Mouse (Mus musculus) limb, embryonic 14.5 days (tissue): ENCODE results near the gene Dnah5. TPM values are rescaled to one million over a fixed set of nuclear protein-coding genes. Genes with fewer than 3 reads are reported as not detected.

Experiments
- ATAC-seq: fragments of 200-750 bp; cut with Nextera tagmentation; 2 replicates; pipeline ENCODE4 v1.8.0; 2017; ENCODE audit warnings: low read depth, moderate number of reproducible peaks, moderate TSS enrichment; ENCODE audit not compliant: low FRiP score
- DNase-seq: peaks from one replicate; pipeline ENCODE4 v3.0.0-alpha.2; 2015; ENCODE audit warnings: low spot score
- H3K27ac ChIP-seq: fragments of 300-500 bp; sonication (generic); replicated peaks from 2 replicates; pipeline ENCODE4 v1.5.1; 2014; ENCODE audit warnings: low read depth, mild to moderate bottlenecking, low read length, moderate library complexity, mixed read lengths
- H3K27me3 ChIP-seq: fragments of 300-500 bp; sonication (generic); 2 replicates; pipeline ENCODE4 v1.6.1; 2014; ENCODE audit warnings: low read length, mixed read lengths; ENCODE audit not compliant: control insufficient read depth, insufficient read depth
- H3K36me3 ChIP-seq: fragments of 300-500 bp; sonication (generic); 2 replicates; pipeline ENCODE4 v1.6.1; 2014; ENCODE audit warnings: mild to moderate bottlenecking, low read length, moderate library complexity, mixed read lengths; ENCODE audit not compliant: control insufficient read depth, insufficient read depth
- H3K4me1 ChIP-seq: fragments of 300-500 bp; sonication (generic); 2 replicates; pipeline ENCODE4 v1.6.1; 2014; ENCODE audit warnings: antibody characterized with exemption, low read length, mixed read lengths; ENCODE audit not compliant: control insufficient read depth, insufficient read depth
- H3K4me2 ChIP-seq: fragments of 300-500 bp; sonication (generic); replicated peaks from 2 replicates; pipeline ENCODE4 v1.6.1; 2014; ENCODE audit warnings: low read depth, mild to moderate bottlenecking, low read length, moderate library complexity; ENCODE audit not compliant: severe bottlenecking
- H3K4me3 ChIP-seq: fragments of 300-500 bp; sonication (generic); replicated peaks from 2 replicates; pipeline ENCODE4 v1.5.1; 2014; ENCODE audit warnings: low read length
- H3K9ac ChIP-seq: fragments of 300-500 bp; sonication (generic); 2 replicates; pipeline ENCODE4 v1.6.1; 2014; ENCODE audit warnings: mild to moderate bottlenecking, low read depth, low read length, moderate library complexity; ENCODE audit not compliant: severe bottlenecking
- H3K9me3 ChIP-seq: fragments of 300-500 bp; sonication (generic); 2 replicates; pipeline ENCODE4 v1.6.1; 2016; ENCODE audit warnings: low read length; ENCODE audit not compliant: control insufficient read depth
- POLR2A ChIP-seq: fragments of 200-500 bp; IDR thresholded peaks from 2 replicates; pipeline ENCODE4 v1.8.0; 2012; ENCODE audit warnings: inconsistent platforms, mild to moderate bottlenecking, moderate library complexity, borderline replicate concordance; ENCODE audit not compliant: insufficient read depth, insufficient read length; ENCODE audit errors: extremely low read depth
- WGBS: fragments of 180-500 bp; shearing (Covaris S2); extraction: QIAGEN DNeasy Blood & Tissue Kit; methylation state at CpG from one replicate; pipeline ENCODE4 v1.1.7; 2014; 5-methylcytosine and 5-hydroxymethylcytosine counted together
- polyA plus RNA-seq, 2 experiments: library from polyadenylated mRNA; depleted of rRNA in 1 of 2; stranded (reverse) in 1 of 2; unstranded in 1 of 2; fragments of >200 nt; fragmentation: Nextera tagmentation in 1 of 2; extraction: Ambion mirVana in 1 of 2; gene quantifications; 2 replicates each; pipeline versions ENCODE4 v1.2.1 to v1.2.3; 2012 to 2014

Gene Dnah5
- polyA plus RNA-seq (2012; rRNA removed) (0.05 and 0.08 TPM in 2 replicates), polyA plus RNA-seq (2014; fragmentation: Nextera tagmentation; extraction: Ambion mirVana) (0.10 and 0.11 TPM in 2 replicates)

DNA sequence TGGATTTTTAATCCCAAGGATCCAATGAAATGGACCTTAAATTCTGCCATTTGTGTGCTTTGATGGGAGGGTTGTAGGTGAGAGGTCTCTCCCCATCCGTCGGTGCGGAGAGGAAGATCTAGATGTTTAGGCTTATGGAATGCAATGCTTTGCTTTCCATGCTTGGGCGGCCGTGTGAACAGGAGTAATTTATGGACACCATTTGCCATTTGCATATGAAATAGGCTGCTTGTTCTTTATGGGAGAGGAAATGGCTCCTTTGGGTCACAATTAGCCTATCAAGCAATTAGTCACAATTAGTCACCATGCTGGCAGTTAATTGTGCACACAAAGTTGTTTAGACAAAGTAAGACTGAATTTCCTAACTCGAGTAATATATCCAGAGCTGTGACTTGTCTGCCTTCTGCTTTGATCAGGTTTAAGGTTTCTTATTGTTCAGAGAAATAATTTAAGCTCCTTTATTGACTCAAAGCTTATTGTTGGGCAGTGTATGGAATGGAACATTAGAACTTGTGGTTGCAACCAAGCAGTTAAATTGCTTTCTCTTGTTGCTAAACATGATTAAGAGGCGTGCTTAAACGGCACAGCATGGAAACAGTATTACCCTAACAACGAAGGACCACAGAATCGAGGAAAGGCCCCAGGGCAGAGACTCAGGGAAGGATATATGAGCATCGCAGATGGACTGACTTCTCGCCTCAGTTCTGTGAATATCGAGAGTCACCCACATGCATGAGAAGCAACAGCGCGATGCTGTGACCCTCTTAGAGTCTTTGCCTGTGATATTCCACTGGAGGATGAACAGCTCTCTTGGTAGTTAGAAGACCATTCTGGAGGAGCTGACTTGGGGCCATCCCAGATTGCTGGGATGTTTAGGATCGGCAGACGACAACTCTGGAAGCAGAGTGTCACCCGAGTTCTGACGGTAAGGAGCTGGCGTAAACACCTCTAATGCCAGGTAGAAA, at the start of gene Dnah5:
Gene Dnah5 (plus strand): TSS at position 642 of the 965 bp plus-strand sequence.
- Histone ChIP-seq H3K27me3 (no peaks in the 10 kb centered on the region), H3K27ac (no peak within 1 kb of the TSS), H3K4me3 (no peak within 1 kb of the TSS), H3K9me3 (no peaks in the 10 kb centered on the region), H3K4me2 (no peak within 1 kb of the TSS), H3K4me1 (no peaks in the 10 kb centered on the region; the same call in 1 of the 2 replicates), H3K36me3 (no peaks in the 10 kb centered on the region), H3K9ac (no peak within 1 kb of the TSS)
- DNase-seq (no peak), ATAC-seq (no peak)
- WGBS = 57% methylated on average over 20 of the region's 20 CpGs
- TF ChIP-seq POLR2A = no peak

DNA sequence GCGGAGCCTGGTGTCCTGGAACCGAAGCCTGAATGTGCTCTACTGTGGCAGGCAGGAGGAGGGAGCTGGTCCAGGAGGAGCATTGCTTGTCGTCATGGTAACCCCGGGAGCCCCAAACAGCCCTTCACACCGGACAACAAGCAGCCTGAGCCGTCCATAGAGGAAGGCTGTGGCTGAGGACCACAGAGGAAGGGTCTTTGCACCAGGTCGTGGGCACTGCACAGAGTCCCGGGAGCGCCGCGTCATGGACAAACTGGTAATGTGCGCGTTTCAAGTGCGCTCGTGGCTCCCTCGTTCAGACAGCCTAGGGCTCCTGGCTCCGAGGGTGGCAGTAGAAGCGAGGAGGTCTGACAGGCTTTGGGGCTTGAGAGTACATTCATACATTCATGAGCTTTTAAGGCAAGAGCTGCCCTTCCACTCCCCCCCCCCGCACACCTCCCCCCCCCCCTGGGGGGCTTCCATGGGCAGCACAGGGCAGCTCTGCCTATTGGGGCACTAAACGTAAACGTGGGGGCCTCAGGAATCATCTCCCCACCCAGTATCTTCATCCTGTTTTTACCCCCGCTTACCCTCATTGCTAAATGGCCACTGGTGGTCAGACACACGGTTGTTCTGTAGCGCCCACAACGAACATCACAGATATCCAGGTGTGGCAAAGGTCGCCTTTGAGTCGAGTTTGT, 48.6 kb upstream of the Dnah5 start:
- H3K27me3 ChIP-seq = no peaks in the 10 kb centered on the region
- peak overlapping the region; percentile 32 for H3K4me3 ChIP-seq
- H3K9me3 ChIP-seq = no peaks in the 10 kb centered on the region
- peaks cover 7% of the 10 kb centered on the region for H3K4me1 ChIP-seq
- TF ChIP-seq POLR2A = no peak
- ATAC-seq (peak; percentile 49), DNase-seq (peak; percentile 18)
- H3K36me3 ChIP-seq = no peaks in the 10 kb centered on the region
- WGBS = 10% methylated on average over 21 of the region's 27 CpGs
- no peak overlapping the region for H3K27ac ChIP-seq
- peak overlapping the region; percentile 32; the same call in 1 of the 2 replicates for H3K9ac ChIP-seq
- peak overlapping the region; percentile 65 for H3K4me2 ChIP-seq

DNA sequence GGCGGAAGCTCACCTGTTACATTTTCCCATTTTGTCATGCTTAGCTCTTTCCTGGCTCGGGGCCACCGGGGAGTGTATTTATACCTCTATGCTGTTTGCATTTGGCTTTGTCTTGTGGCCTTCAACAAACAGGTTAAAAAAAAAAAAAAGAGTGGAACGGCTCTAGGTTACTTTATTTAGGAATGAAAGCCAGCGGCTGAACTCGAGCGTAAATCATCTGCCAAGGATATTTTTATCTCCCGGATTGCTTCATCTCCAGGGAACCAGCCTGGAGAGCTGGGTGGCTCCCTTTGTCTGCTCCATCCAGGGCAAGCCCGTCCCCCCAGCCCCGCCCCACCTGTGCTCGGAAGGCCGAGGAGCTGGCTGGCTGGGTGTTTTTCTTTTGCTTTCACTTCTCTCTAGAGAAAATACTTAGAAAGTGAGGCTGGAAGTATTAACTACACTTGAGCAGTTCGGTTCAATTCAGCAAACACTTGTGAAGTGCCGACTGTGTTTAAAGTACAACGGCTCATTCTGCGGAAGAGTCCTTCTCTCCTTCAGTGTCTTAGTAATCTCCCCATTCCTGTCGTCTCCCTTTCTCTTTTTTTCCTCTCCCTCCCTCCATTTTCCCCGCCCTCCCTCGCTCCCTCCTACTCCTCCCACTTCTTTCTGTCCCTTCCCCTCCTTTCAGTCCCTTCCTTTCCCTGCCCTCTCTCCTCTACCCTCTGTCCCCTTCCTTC, 44.6 kb upstream of the Dnah5 start:
- H3K36me3 ChIP-seq = no peaks in the 10 kb centered on the region
- peak overlapping the region; percentile 51 for H3K9ac ChIP-seq
- ATAC-seq (peak; percentile 83), DNase-seq (peak; percentile 68)
- WGBS = 2% methylated on average over 19 of the region's 19 CpGs
- H3K9me3 ChIP-seq = no peaks in the 10 kb centered on the region
- no peak for TF ChIP-seq POLR2A
- H3K4me1 ChIP-seq = peaks cover 7% of the 10 kb centered on the region
- peak overlapping the region; percentile 43 for H3K4me3 ChIP-seq
- no peaks in the 10 kb centered on the region for H3K27me3 ChIP-seq
- H3K4me2 ChIP-seq = peak overlapping the region; percentile 54
- H3K27ac ChIP-seq = no peak overlapping the region

DNA sequence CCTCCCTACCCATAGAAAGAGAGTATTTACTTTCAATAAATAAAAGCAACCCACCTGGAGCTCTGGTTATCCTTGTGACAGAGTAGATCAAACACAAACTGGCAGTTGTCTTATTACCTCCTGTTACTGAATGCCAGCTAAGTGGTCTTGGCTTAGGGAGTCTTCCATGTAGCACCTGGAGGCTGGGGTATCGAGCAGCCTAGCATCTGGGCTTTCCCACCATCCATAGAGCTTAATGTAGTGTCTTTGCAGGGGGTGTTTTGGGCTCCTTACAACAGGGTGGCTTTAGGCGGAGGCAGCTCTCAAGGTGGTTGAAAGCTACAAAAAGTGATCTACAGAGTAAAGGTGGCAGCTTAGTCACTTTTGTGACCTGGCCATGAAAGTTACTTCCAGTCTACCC, 41.3 kb upstream of the Dnah5 start:
- no peaks in the 10 kb centered on the region for H3K36me3 ChIP-seq
- WGBS = 90% methylated on average over 2 of the region's 2 CpGs
- ATAC-seq = no peak
- no peak for DNase-seq
- H3K4me3 ChIP-seq = no peak overlapping the region
- no peak overlapping the region for H3K4me2 ChIP-seq
- no peaks in the 10 kb centered on the region for H3K27me3 ChIP-seq
- H3K9me3 ChIP-seq = no peaks in the 10 kb centered on the region
- 0 out of 2 replicates have a peak, but pooled peaks cover 2% of the 10 kb centered on the region for H3K4me1 ChIP-seq
- H3K27ac ChIP-seq = no peak overlapping the region
- no peak for TF ChIP-seq POLR2A
- no peak overlapping the region for H3K9ac ChIP-seq

DNA sequence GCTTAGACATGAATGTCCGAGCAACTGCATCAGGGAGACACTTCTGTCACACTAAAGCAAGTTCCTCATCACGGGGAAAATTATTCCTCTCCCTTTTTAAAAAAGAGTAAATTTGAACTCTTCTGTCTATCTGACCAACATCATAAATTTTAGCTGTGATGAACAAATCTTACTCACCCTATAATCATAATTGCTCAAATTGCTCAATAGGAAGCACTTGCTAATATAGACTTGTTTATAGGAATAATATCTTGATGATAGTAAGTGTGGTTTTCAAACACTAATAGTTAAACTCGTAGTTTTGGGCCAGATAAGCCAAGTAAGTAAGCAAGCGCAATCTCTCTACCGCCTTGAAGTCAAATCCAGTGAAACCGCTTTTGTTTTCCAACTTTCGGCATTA, 38.3 kb upstream of the Dnah5 start:
- no peak overlapping the region for H3K9ac ChIP-seq
- no peak overlapping the region for H3K27ac ChIP-seq
- no peak overlapping the region for H3K4me3 ChIP-seq
- H3K36me3 ChIP-seq = no peaks in the 10 kb centered on the region
- no peak overlapping the region for H3K4me2 ChIP-seq
- no peak for TF ChIP-seq POLR2A
- H3K4me1 ChIP-seq = no peaks in the 10 kb centered on the region
- no peak for ATAC-seq
- no peaks in the 10 kb centered on the region for H3K9me3 ChIP-seq
- DNase-seq = no peak
- H3K27me3 ChIP-seq = no peaks in the 10 kb centered on the region
- 87% methylated on average over 7 of the region's 7 CpGs for WGBS
